Mouse (Mus musculus): ENCODE data around the gene Tdrd12. TPM values are rescaled to one million over a fixed set of nuclear protein-coding genes. Genes with fewer than 3 reads are reported as not detected.

Gene Tdrd12
- polyA plus RNA-seq, 1 experiment: not detected

DNA sequence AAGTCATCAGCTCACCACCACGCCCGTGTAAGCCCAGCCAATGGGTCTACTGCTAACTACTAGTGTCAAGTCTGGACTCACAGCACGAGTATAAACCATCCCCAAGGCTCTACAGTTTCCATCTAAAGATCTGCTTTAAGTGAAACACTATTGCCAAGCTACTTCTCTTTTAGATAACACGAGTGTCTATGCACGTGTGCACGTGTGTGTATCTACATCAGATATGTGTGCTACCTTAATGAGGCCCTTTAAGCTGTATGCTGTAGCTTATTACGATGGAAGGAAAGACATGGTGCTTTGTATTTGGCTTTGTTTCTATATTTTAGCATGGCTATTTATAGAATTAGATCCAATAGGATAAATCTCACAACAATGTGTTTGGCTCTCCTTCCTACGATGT, 51.0 kb downstream of the Tdrd12 start:
- H3K79me2 ChIP-seq (ENCODE audit: control insufficient read depth, insufficient read depth): no peaks in the 10 kb centered on the region
- H3K36me3 ChIP-seq (ENCODE audit: control insufficient read depth, insufficient read depth): no peaks in the 10 kb centered on the region
- H3K4me2 ChIP-seq (ENCODE audit: low read depth): no peak overlapping the region
- H3K4me3 ChIP-seq: no peak overlapping the region
- peaks cover 10% of the 10 kb centered on the region for H3K27me3 ChIP-seq (ENCODE audit: control insufficient read depth, insufficient read depth, insufficient read length)
- no peak overlapping the region for H3ac ChIP-seq (ENCODE audit: control insufficient read depth, insufficient read length)
- no peak for TF ChIP-seq USF1 (IDR thresholded peaks at IDR 0.05; ENCODE audit: low read depth)
- no peak for TF ChIP-seq TCF3 (IDR thresholded peaks at IDR 0.05; ENCODE audit: insufficient read length, low read depth)
- no peak for TF ChIP-seq POLR2AphosphoS2 (IDR thresholded peaks at IDR 0.05; ENCODE audit: insufficient read length, low read depth)

- H3K27me3 ChIP-seq (ENCODE audit: control insufficient read depth, insufficient read depth, insufficient read length): peaks cover 10% of the 10 kb centered on the region
- no peak overlapping the region for H3K4me3 ChIP-seq
- H3K36me3 ChIP-seq (ENCODE audit: control insufficient read depth, insufficient read depth): no peaks in the 10 kb centered on the region
- H3K79me2 ChIP-seq (ENCODE audit: control insufficient read depth, insufficient read depth): no peaks in the 10 kb centered on the region
- H3K4me2 ChIP-seq (ENCODE audit: low read depth): no peak overlapping the region
- no peak overlapping the region for H3ac ChIP-seq (ENCODE audit: control insufficient read depth, insufficient read length)
- no peak for TF ChIP-seq E2F4 (IDR thresholded peaks at IDR 0.05; ENCODE audit: insufficient read depth)
- TF ChIP-seq CEBPB (IDR thresholded peaks at IDR 0.05; ENCODE audit: insufficient read depth, poor library complexity, severe bottlenecking): no peak
- no peak for TF ChIP-seq USF1 (IDR thresholded peaks at IDR 0.05; ENCODE audit: low read depth)
- TF ChIP-seq SRF (IDR thresholded peaks at IDR 0.05; ENCODE audit: control insufficient read depth, insufficient read length, low read depth): no peak
- TF ChIP-seq REST (IDR thresholded peaks at IDR 0.05; ENCODE audit: insufficient read depth, insufficient read length): no peak
- TF ChIP-seq TCF3 (IDR thresholded peaks at IDR 0.05; ENCODE audit: insufficient read length, low read depth): no peak
- TF ChIP-seq MAX (IDR thresholded peaks at IDR 0.05; ENCODE audit: low read depth): no peak
- no peak for TF ChIP-seq POLR2AphosphoS2 (IDR thresholded peaks at IDR 0.05; ENCODE audit: insufficient read length, low read depth)
- TF ChIP-seq POLR2A (IDR thresholded peaks at IDR 0.05; ENCODE audit: insufficient read length, low read depth): no peak
- no peak for TF ChIP-seq MYOG (IDR thresholded peaks at IDR 0.05; ENCODE audit: control insufficient read depth in 1 of 3, insufficient read depth in 1 of 3, insufficient read length in 2 of 3, low read depth in 2 of 3)
- no peak for TF ChIP-seq TCF12 (IDR thresholded peaks at IDR 0.05; ENCODE audit: insufficient read depth, poor library complexity, severe bottlenecking)
- TF ChIP-seq MYOD1 (IDR thresholded peaks at IDR 0.05; ENCODE audit: control insufficient read depth in 1 of 3, insufficient read length in 2 of 3, low read depth in 2 of 3): no peak
Measured at GRCm38 (mm10) chr7:35485126-35485525, 52.4 kb downstream of the Tdrd12 start.

GRCm38 (mm10) chr7:35476457-35476856, 61.1 kb downstream of the Tdrd12 start:
- H3K79me2 ChIP-seq (ENCODE audit: control insufficient read depth, insufficient read depth): no peaks in the 10 kb centered on the region
- no peaks in the 10 kb centered on the region for H3K36me3 ChIP-seq (ENCODE audit: control insufficient read depth, insufficient read depth)
- H3K4me2 ChIP-seq (ENCODE audit: low read depth): no peak overlapping the region
- H3ac ChIP-seq (ENCODE audit: control insufficient read depth, insufficient read length): no peak overlapping the region
- H3K4me3 ChIP-seq: no peak overlapping the region
- H3K27me3 ChIP-seq (ENCODE audit: control insufficient read depth, insufficient read depth, insufficient read length): peaks cover 21% of the 10 kb centered on the region
- TF ChIP-seq SRF (IDR thresholded peaks at IDR 0.05; ENCODE audit: control insufficient read depth, insufficient read length, low read depth) (no peak), CEBPB (IDR thresholded peaks at IDR 0.05; ENCODE audit: insufficient read depth, poor library complexity, severe bottlenecking) (no peak), POLR2A (IDR thresholded peaks at IDR 0.05; ENCODE audit: insufficient read length, low read depth) (no peak), REST (IDR thresholded peaks at IDR 0.05; ENCODE audit: insufficient read depth, insufficient read length) (no peak), MAX (IDR thresholded peaks at IDR 0.05; ENCODE audit: low read depth) (no peak), E2F4 (IDR thresholded peaks at IDR 0.05; ENCODE audit: insufficient read depth) (no peak)

DNA sequence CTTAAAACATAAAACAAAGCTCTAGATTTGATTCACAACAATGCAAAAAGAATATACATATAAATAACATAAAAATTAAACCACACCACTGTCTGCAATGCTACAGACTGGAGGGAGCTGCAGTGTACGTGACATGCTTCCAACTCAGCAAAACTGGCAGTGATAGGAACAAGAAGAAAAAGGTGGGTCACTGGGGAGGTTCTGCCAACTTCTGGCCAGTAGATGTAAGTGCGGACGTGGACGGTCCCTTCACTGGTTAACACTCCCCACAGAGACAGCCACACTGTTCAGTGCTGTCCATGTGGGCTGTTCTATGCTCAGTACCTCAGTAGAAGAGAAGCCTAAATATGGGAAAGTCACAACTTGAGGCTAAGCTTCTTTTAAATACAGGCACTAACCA, 66.8 kb downstream of the Tdrd12 start:
- Histone ChIP-seq H3K4me3 (no peak overlapping the region), H3K36me3 (ENCODE audit: control insufficient read depth, insufficient read depth) (no peaks in the 10 kb centered on the region), H3ac (ENCODE audit: control insufficient read depth, insufficient read length) (no peak overlapping the region), H3K27me3 (ENCODE audit: control insufficient read depth, insufficient read depth, insufficient read length) (peaks cover 7% of the 10 kb centered on the region), H3K79me2 (ENCODE audit: control insufficient read depth, insufficient read depth) (no peaks in the 10 kb centered on the region), H3K4me2 (ENCODE audit: low read depth) (no peak overlapping the region)
- TF ChIP-seq MAX (IDR thresholded peaks at IDR 0.05; ENCODE audit: low read depth) (no peak), MYOG (IDR thresholded peaks at IDR 0.05; ENCODE audit: control insufficient read depth in 1 of 3, insufficient read depth in 1 of 3, insufficient read length in 2 of 3, low read depth in 2 of 3) (no peak), POLR2A (IDR thresholded peaks at IDR 0.05; ENCODE audit: insufficient read length, low read depth) (no peak), USF1 (IDR thresholded peaks at IDR 0.05; ENCODE audit: low read depth) (no peak), CEBPB (IDR thresholded peaks at IDR 0.05; ENCODE audit: insufficient read depth, poor library complexity, severe bottlenecking) (no peak), TCF12 (IDR thresholded peaks at IDR 0.05; ENCODE audit: insufficient read depth, poor library complexity, severe bottlenecking) (no peak), POLR2AphosphoS2 (IDR thresholded peaks at IDR 0.05; ENCODE audit: insufficient read length, low read depth) (no peak), E2F4 (IDR thresholded peaks at IDR 0.05; ENCODE audit: insufficient read depth) (no peak), REST (IDR thresholded peaks at IDR 0.05; ENCODE audit: insufficient read depth, insufficient read length) (no peak), SRF (IDR thresholded peaks at IDR 0.05; ENCODE audit: control insufficient read depth, insufficient read length, low read depth) (no peak), MYOD1 (IDR thresholded peaks at IDR 0.05; ENCODE audit: control insufficient read depth in 1 of 3, insufficient read length in 2 of 3, low read depth in 2 of 3) (no peak), TCF3 (IDR thresholded peaks at IDR 0.05; ENCODE audit: insufficient read length, low read depth) (no peak)

DNA sequence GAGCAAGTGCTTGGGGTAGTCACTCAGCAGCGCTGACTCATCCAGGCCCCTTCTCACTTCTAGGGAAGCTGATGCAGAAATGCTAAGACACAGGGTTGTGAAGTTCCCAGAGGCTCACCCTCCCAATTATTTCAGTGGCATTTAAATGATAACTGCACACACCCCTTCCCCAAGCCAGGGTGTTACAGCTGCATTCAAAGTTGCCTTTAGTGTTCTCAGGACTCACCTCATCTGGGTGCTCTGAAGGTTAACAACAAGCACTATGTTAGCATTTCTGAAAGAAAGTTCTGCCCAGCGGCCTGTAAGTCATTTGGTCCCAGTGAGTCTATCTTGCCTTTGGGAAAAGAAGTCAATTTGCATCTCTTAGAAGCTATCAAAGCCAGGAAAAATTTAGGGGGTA, 69.7 kb downstream of the Tdrd12 start:
- H3K4me3 ChIP-seq: no peak overlapping the region
- no peaks in the 10 kb centered on the region for H3K79me2 ChIP-seq (ENCODE audit: control insufficient read depth, insufficient read depth)
- H3K4me2 ChIP-seq (ENCODE audit: low read depth): no peak overlapping the region
- no peak overlapping the region for H3ac ChIP-seq (ENCODE audit: control insufficient read depth, insufficient read length)
- peaks cover 10% of the 10 kb centered on the region for H3K27me3 ChIP-seq (ENCODE audit: control insufficient read depth, insufficient read depth, insufficient read length)
- no peak for TF ChIP-seq REST (IDR thresholded peaks at IDR 0.05; ENCODE audit: insufficient read depth, insufficient read length)
- no peak for TF ChIP-seq TCF3 (IDR thresholded peaks at IDR 0.05; ENCODE audit: insufficient read length, low read depth)
- no peak for TF ChIP-seq E2F4 (IDR thresholded peaks at IDR 0.05; ENCODE audit: insufficient read depth)
- TF ChIP-seq MYOG (IDR thresholded peaks at IDR 0.05; ENCODE audit: control insufficient read depth in 1 of 3, insufficient read depth in 1 of 3, insufficient read length in 2 of 3, low read depth in 2 of 3): no peak
- no peak for TF ChIP-seq MAX (IDR thresholded peaks at IDR 0.05; ENCODE audit: low read depth)
- no peak for TF ChIP-seq SRF (IDR thresholded peaks at IDR 0.05; ENCODE audit: control insufficient read depth, insufficient read length, low read depth)
- TF ChIP-seq USF1 (IDR thresholded peaks at IDR 0.05; ENCODE audit: low read depth): no peak
- no peak for TF ChIP-seq CEBPB (IDR thresholded peaks at IDR 0.05; ENCODE audit: insufficient read depth, poor library complexity, severe bottlenecking)
- TF ChIP-seq MYOD1 (IDR thresholded peaks at IDR 0.05; ENCODE audit: control insufficient read depth in 1 of 3, insufficient read length in 2 of 3, low read depth in 2 of 3): no peak
- no peak for TF ChIP-seq POLR2AphosphoS2 (IDR thresholded peaks at IDR 0.05; ENCODE audit: insufficient read length, low read depth)
- no peak for TF ChIP-seq TCF12 (IDR thresholded peaks at IDR 0.05; ENCODE audit: insufficient read depth, poor library complexity, severe bottlenecking)
- TF ChIP-seq POLR2A (IDR thresholded peaks at IDR 0.05; ENCODE audit: insufficient read length, low read depth): no peak
- no peaks in the 10 kb centered on the region for H3K36me3 ChIP-seq (ENCODE audit: control insufficient read depth, insufficient read depth)

Measured in myocyte (in vitro differentiated cells).